Mouse (Mus musculus) bone marrow macrophage, adult 2 months (primary cell): Measurements from ENCODE around the gene Adamts17.

ENCODE experiments used
- CTCF ChIP-seq: IDR thresholded peaks from 2 replicates; pipeline ENCODE4 v1.5.1; 2012; ENCODE audit warnings: low read depth, mild to moderate bottlenecking, low read length, moderate library complexity
- POLR2A ChIP-seq: IDR thresholded peaks from 2 replicates; pipeline ENCODE4 v1.6.1; 2012; ENCODE audit warnings: mild to moderate bottlenecking, low read depth, low read length, borderline replicate concordance

GRCm38 (mm10) chr7:66981591-66981990, 142.1 kb downstream of the Adamts17 start:
- TF ChIP-seq CTCF (no peak), POLR2A (no peak)
